Mouse (Mus musculus): ENCODE measurements around the gene Cdk17. TPM values are rescaled to one million over a fixed set of nuclear protein-coding genes. Genes with fewer than 3 reads are reported as not detected.

The Cdk17 gene
- polyA plus RNA-seq, 1 experiment from 2014 or later: 24.8 TPM

GRCm38 (mm10) chr10:93275212-93276136, 114.8 kb downstream of the Cdk17 start:
- H3K27ac ChIP-seq (ENCODE audit: low read depth, low read length): no peak overlapping the region
- ATAC-seq (ENCODE audit: low FRiP score, low TSS enrichment): no peak
- H3K27me3 ChIP-seq (ENCODE audit: control insufficient read depth, insufficient read depth, low read length): no peaks in the 10 kb centered on the region
- H3K4me3 ChIP-seq (ENCODE audit: low read length): no peak overlapping the region
- peaks cover 23% of the 10 kb centered on the region; the same call in 1 of the 2 replicates for H3K4me1 ChIP-seq (ENCODE audit: control insufficient read depth, insufficient read depth, low read length)
- peaks cover 7% of the 10 kb centered on the region; the same call in 1 of the 2 replicates for H3K36me3 ChIP-seq (ENCODE audit: control insufficient read depth, insufficient read depth, low read length)
- no peaks in the 10 kb centered on the region for H3K9me3 ChIP-seq (ENCODE audit: control insufficient read depth, low read length)
- no peak overlapping the region; the same call in 1 of the 2 replicates for H3K4me2 ChIP-seq (replicated peaks; ENCODE audit: low read depth, low read length)
- WGBS: 58% methylated on average over 25 of the region's 25 CpGs
- no peak overlapping the region for H3K9ac ChIP-seq (ENCODE audit: low read depth, low read length)

- H3K36me3 ChIP-seq (ENCODE audit: control insufficient read depth, insufficient read depth, low read length): peaks cover 7% of the 10 kb centered on the region; the same call in 1 of the 2 replicates
- H3K4me1 ChIP-seq (ENCODE audit: control insufficient read depth, insufficient read depth, low read length): peaks cover 23% of the 10 kb centered on the region; the same call in 1 of the 2 replicates
- H3K27me3 ChIP-seq (ENCODE audit: control insufficient read depth, insufficient read depth, low read length): no peaks in the 10 kb centered on the region
- ATAC-seq (ENCODE audit: low FRiP score, low TSS enrichment): peak; percentile 52; the same call in 1 of the 2 replicates
- H3K9ac ChIP-seq (ENCODE audit: low read depth, low read length): no peak overlapping the region
- WGBS: 16% methylated on average over 16 of the region's 16 CpGs
- peak overlapping the region; percentile 20; the same call in 1 of the 2 replicates for H3K4me2 ChIP-seq (replicated peaks; ENCODE audit: low read depth, low read length)
- no peak overlapping the region for H3K27ac ChIP-seq (ENCODE audit: low read depth, low read length)
- H3K9me3 ChIP-seq (ENCODE audit: control insufficient read depth, low read length): no peaks in the 10 kb centered on the region
- peak overlapping the region; percentile 11; the same call in 1 of the 2 replicates for H3K4me3 ChIP-seq (ENCODE audit: low read length)
These were observed 115.7 kb downstream of the Cdk17 start for GRCm38 (mm10) chr10:93276349-93276763.

- peaks cover 26% of the 10 kb centered on the region; the same call in 1 of the 2 replicates for H3K4me1 ChIP-seq (ENCODE audit: control insufficient read depth, insufficient read depth, low read length)
- peaks cover 12% of the 10 kb centered on the region; the same call in 1 of the 2 replicates for H3K36me3 ChIP-seq (ENCODE audit: control insufficient read depth, insufficient read depth, low read length)
- no peak overlapping the region for H3K4me3 ChIP-seq (ENCODE audit: low read length)
- no peak overlapping the region for H3K9ac ChIP-seq (ENCODE audit: low read depth, low read length)
- H3K9me3 ChIP-seq (ENCODE audit: control insufficient read depth, low read length): no peaks in the 10 kb centered on the region
- no peak overlapping the region for H3K27ac ChIP-seq (ENCODE audit: low read depth, low read length)
- peak overlapping the region; percentile 20; the same call in 1 of the 2 replicates for H3K4me2 ChIP-seq (replicated peaks; ENCODE audit: low read depth, low read length)
- no peaks in the 10 kb centered on the region for H3K27me3 ChIP-seq (ENCODE audit: control insufficient read depth, insufficient read depth, low read length)
- WGBS: 34% methylated on average over 9 of the region's 9 CpGs
- no peak for ATAC-seq (ENCODE audit: low FRiP score, low TSS enrichment)
These were observed 116.2 kb downstream of the Cdk17 start for GRCm38 (mm10) chr10:93276857-93277256.

GRCm38 (mm10) chr10:93278361-93278760, 117.7 kb downstream of the Cdk17 start:
- no peak for ATAC-seq (ENCODE audit: low FRiP score, low TSS enrichment)
- H3K4me3 ChIP-seq (ENCODE audit: low read length): no peak overlapping the region
- H3K4me1 ChIP-seq (ENCODE audit: control insufficient read depth, insufficient read depth, low read length): peaks cover 36% of the 10 kb centered on the region
- no peaks in the 10 kb centered on the region for H3K9me3 ChIP-seq (ENCODE audit: control insufficient read depth, low read length)
- H3K9ac ChIP-seq (ENCODE audit: low read depth, low read length): no peak overlapping the region
- no peaks in the 10 kb centered on the region for H3K27me3 ChIP-seq (ENCODE audit: control insufficient read depth, insufficient read depth, low read length)
- H3K4me2 ChIP-seq (replicated peaks; ENCODE audit: low read depth, low read length): no peak overlapping the region
- H3K27ac ChIP-seq (ENCODE audit: low read depth, low read length): no peak overlapping the region
- peaks cover 16% of the 10 kb centered on the region; the same call in 1 of the 2 replicates for H3K36me3 ChIP-seq (ENCODE audit: control insufficient read depth, insufficient read depth, low read length)
- WGBS: 78% methylated on average over 8 of the region's 8 CpGs

GRCm38 (mm10) chr10:93279062-93279461, 118.4 kb downstream of the Cdk17 start:
- Histone ChIP-seq H3K27ac (ENCODE audit: low read depth, low read length) (no peak overlapping the region), H3K4me2 (replicated peaks; ENCODE audit: low read depth, low read length) (no peak overlapping the region), H3K4me3 (ENCODE audit: low read length) (no peak overlapping the region), H3K4me1 (ENCODE audit: control insufficient read depth, insufficient read depth, low read length) (peaks cover 37% of the 10 kb centered on the region), H3K9ac (ENCODE audit: low read depth, low read length) (no peak overlapping the region), H3K36me3 (ENCODE audit: control insufficient read depth, insufficient read depth, low read length) (peaks cover 21% of the 10 kb centered on the region; the same call in 1 of the 2 replicates), H3K9me3 (ENCODE audit: control insufficient read depth, low read length) (no peaks in the 10 kb centered on the region), H3K27me3 (ENCODE audit: control insufficient read depth, insufficient read depth, low read length) (no peaks in the 10 kb centered on the region)
- no peak for ATAC-seq (ENCODE audit: low FRiP score, low TSS enrichment)
- WGBS: 91% methylated on average over 9 of the region's 9 CpGs

- H3K4me2 ChIP-seq (replicated peaks; ENCODE audit: low read depth, low read length): no peak overlapping the region
- H3K36me3 ChIP-seq (ENCODE audit: control insufficient read depth, insufficient read depth, low read length): peaks cover 22% of the 10 kb centered on the region; the same call in 1 of the 2 replicates
- no peaks in the 10 kb centered on the region for H3K9me3 ChIP-seq (ENCODE audit: control insufficient read depth, low read length)
- H3K27ac ChIP-seq (ENCODE audit: low read depth, low read length): no peak overlapping the region
- peak; percentile 40; the same call in 1 of the 2 replicates for ATAC-seq (ENCODE audit: low FRiP score, low TSS enrichment)
- H3K27me3 ChIP-seq (ENCODE audit: control insufficient read depth, insufficient read depth, low read length): no peaks in the 10 kb centered on the region
- no peak overlapping the region for H3K4me3 ChIP-seq (ENCODE audit: low read length)
- 49% methylated on average over 12 of the region's 12 CpGs for WGBS
- no peak overlapping the region for H3K9ac ChIP-seq (ENCODE audit: low read depth, low read length)
- peaks cover 23% of the 10 kb centered on the region for H3K4me1 ChIP-seq (ENCODE audit: control insufficient read depth, insufficient read depth, low read length)
These were observed 119.9 kb downstream of the Cdk17 start for GRCm38 (mm10) chr10:93280586-93280985.

- Histone ChIP-seq H3K36me3 (ENCODE audit: control insufficient read depth, insufficient read depth, low read length) (peaks cover 22% of the 10 kb centered on the region; the same call in 1 of the 2 replicates), H3K4me3 (ENCODE audit: low read length) (no peak overlapping the region), H3K9ac (ENCODE audit: low read depth, low read length) (no peak overlapping the region), H3K4me2 (replicated peaks; ENCODE audit: low read depth, low read length) (no peak overlapping the region), H3K27me3 (ENCODE audit: control insufficient read depth, insufficient read depth, low read length) (no peaks in the 10 kb centered on the region), H3K4me1 (ENCODE audit: control insufficient read depth, insufficient read depth, low read length) (peaks cover 20% of the 10 kb centered on the region), H3K9me3 (ENCODE audit: control insufficient read depth, low read length) (no peaks in the 10 kb centered on the region), H3K27ac (ENCODE audit: low read depth, low read length) (no peak overlapping the region)
- 50% methylated on average over 7 of the region's 7 CpGs for WGBS
- ATAC-seq (ENCODE audit: low FRiP score, low TSS enrichment): no peak
These were observed 120.4 kb downstream of the Cdk17 start for GRCm38 (mm10) chr10:93281092-93281491.

DNA sequence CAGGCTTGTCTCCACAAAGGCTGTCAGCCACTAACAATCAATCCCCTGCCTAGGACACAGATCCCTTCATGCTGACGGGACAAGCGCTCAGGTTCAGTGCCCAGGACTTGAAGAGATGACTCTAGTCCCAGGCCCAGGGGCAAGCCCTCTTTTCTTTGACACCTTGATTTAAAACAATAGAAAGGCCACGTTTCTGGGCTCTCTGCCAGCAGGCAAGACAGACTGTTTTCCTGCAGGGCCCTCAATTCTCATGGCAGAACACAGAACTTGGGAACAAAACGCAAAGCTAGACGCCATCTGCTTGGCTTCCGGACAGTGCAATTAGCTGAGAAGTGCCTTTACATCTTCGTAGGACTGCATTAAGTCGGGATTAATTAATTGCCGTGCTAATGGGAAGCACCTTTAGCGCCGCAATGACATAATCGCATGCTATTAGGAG, 121.9 kb downstream of the Cdk17 start:
- H3K27me3 ChIP-seq (ENCODE audit: control insufficient read depth, insufficient read depth, low read length): no peaks in the 10 kb centered on the region
- no peak overlapping the region for H3K4me3 ChIP-seq (ENCODE audit: low read length)
- H3K4me2 ChIP-seq (replicated peaks; ENCODE audit: low read depth, low read length): no peak overlapping the region
- H3K4me1 ChIP-seq (ENCODE audit: control insufficient read depth, insufficient read depth, low read length): peaks cover 15% of the 10 kb centered on the region
- peak overlapping the region; percentile 49; the same call in 1 of the 2 replicates for H3K27ac ChIP-seq (ENCODE audit: low read depth, low read length)
- H3K9ac ChIP-seq (ENCODE audit: low read depth, low read length): no peak overlapping the region
- peaks cover 22% of the 10 kb centered on the region; the same call in 1 of the 2 replicates for H3K36me3 ChIP-seq (ENCODE audit: control insufficient read depth, insufficient read depth, low read length)
- ATAC-seq (ENCODE audit: low FRiP score, low TSS enrichment): peak; percentile 80
- 29% methylated on average over 12 of the region's 12 CpGs for WGBS
- no peaks in the 10 kb centered on the region for H3K9me3 ChIP-seq (ENCODE audit: control insufficient read depth, low read length)

- Histone ChIP-seq H3K9ac (ENCODE audit: low read depth, low read length) (no peak overlapping the region), H3K4me1 (ENCODE audit: control insufficient read depth, insufficient read depth, low read length) (peaks cover 18% of the 10 kb centered on the region), H3K27me3 (ENCODE audit: control insufficient read depth, insufficient read depth, low read length) (no peaks in the 10 kb centered on the region), H3K36me3 (ENCODE audit: control insufficient read depth, insufficient read depth, low read length) (peaks cover 22% of the 10 kb centered on the region; the same call in 1 of the 2 replicates), H3K4me2 (replicated peaks; ENCODE audit: low read depth, low read length) (no peak overlapping the region), H3K27ac (ENCODE audit: low read depth, low read length) (no peak overlapping the region), H3K9me3 (ENCODE audit: control insufficient read depth, low read length) (no peaks in the 10 kb centered on the region), H3K4me3 (ENCODE audit: low read length) (no peak overlapping the region)
- 65% methylated on average over 4 of the region's 4 CpGs for WGBS
- no peak for ATAC-seq (ENCODE audit: low FRiP score, low TSS enrichment)
These were observed 122.6 kb downstream of the Cdk17 start for GRCm38 (mm10) chr10:93283258-93283657.

Measured in kidney, embryonic 14.5 days (tissue).